Mouse (Mus musculus) retina, postnatal 1 day (tissue): Measurements from ENCODE around the gene Gpr35.

ENCODE experiments used
- DNase-seq: peaks from one replicate; pipeline ENCODE4 v3.0.0-alpha.2; 2012

Gpr35 gene

DNA sequence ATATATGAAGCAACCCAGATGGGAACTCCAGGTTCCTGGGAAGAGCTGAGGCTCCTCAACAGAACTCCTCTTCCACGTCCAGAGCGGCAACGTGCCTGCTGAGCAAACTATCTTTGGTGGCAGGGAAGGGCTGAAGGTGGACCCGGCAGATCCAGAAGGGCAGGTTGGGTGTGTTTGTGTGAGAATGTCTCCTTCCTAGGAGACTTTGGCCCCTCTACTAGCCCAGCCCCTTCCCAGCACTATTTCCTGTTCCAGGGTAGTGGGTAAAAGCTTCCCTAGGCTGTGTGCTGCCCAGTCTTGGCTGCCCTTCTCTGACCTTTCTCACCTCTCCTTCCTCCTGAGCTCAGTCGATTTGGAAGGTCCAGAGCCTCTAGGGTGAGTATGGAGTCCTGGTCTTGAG, at the start of gene Gpr35:
Gene Gpr35, plus strand, starts transcription at position 259 of the 400 bp plus-strand sequence.
- DNase-seq, result no peak

DNA sequence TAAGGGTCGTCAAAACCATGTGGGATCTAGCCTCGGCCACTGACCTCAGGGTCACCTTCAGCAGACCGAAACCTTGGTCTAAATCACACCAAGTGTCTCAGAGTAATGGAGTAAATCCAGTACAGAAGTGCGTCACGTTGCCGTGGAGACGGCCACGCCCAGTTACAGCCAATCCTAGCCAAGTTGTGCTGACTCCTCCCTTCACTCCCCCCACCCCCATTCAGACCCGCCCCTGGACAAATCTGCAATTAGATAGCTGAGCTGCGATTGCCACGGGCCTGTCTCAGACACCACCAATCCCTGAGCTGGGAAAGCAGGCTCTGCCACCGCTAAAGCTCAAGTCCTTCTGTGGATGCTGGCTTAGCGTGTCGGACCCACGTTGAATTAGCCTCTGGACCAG, 47.9 kb upstream of the Gpr35 start, which contains the start of gene Ankmy1:
Gene Ankmy1, minus strand, starts transcription at position 121 of the 400 bp plus-strand sequence.
- DNase-seq, result peak; percentile 85

DNA sequence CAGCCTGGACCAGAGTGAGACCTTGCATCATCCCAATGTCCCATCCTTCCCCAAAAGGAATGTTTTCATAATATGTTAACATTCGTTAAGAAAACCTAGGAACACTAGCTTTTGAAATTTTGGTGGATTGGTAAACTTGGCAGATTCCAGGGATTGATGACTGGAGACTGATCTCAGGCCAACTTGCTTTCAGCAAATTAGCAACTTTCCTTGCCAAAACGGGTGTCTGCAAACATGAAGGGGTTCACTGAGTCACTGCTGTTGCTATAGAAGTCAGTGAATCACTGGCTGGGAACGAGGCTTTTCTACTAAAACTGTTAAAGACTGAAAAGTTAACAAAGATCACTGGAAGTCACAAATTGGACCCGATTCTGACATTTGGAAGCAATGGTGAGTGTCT, 47.0 kb upstream of the Gpr35 start:
- DNase-seq, result no peak

DNA sequence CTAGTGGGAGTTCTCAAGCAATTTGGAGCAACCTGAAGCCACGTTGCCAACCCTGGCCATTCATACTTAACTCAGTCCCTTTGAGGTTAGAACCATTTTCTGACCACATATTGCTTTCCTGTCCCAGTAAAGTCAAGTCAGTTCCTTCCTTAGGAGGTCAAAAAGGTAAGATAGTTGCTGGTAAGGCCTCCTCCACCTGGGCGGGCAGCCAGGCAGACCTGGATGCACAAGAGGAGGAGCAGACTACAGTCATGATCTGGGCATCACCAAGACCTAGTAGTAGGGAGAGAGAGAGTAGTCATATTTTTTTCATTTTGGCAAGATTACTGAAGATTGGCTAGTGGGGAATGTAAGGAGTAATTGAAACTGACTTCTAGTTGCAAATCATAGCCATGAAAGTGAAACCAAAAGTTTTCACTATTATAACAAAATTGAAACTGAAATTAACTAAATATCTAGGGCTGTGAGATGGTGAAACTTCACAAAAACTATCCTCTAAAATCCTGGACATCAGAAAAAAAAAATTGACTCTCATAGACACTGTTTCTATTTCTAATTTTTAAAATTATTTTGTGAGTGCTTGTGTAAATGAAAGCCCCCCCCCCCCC, 44.9 kb upstream of the Gpr35 start:
- no peak for DNase-seq

DNA sequence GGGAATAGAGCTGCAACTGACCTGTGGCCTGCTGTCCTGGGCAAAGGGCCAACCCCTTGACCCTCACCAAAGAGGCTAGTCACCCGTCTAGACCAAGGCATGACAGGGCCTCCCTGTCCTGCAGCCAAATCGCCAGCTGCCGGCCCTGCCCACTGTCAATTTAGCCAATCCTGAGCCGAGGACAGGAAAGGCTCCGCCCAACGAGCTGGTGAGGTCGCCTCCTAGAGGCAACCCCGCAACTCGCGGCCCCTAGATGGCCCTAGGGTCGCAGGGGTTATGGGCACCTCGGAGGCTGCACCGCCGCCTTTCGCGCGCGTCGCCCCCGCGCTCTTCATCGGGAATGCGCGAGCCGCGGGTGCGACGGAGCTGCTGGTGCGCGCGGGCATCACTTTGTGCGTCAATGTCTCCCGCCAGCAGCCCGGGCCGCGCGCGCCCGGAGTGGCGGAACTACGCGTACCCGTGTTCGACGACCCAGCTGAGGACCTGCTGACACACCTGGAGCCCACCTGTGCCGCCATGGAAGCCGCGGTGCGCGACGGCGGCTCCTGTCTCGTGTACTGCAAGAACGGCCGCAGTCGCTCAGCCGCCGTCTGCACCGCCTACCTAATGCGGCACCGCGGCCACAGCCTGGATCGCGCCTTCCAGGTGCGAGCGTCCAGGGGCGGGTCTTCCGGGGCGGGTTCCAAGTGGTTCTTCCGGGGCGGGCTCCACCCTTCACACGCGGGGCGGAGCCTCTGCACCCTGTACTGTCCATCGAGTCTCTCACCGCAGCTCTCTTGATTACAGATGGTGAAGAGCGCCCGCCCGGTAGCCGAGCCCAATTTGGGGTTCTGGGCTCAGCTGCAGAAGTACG, 43.7 kb upstream of the Gpr35 start, which contains the start of gene Dusp28:
Gene Dusp28, plus strand, starts transcription at position 203 of the 853 bp plus-strand sequence.
- peak; percentile 96 for DNase-seq

DNA sequence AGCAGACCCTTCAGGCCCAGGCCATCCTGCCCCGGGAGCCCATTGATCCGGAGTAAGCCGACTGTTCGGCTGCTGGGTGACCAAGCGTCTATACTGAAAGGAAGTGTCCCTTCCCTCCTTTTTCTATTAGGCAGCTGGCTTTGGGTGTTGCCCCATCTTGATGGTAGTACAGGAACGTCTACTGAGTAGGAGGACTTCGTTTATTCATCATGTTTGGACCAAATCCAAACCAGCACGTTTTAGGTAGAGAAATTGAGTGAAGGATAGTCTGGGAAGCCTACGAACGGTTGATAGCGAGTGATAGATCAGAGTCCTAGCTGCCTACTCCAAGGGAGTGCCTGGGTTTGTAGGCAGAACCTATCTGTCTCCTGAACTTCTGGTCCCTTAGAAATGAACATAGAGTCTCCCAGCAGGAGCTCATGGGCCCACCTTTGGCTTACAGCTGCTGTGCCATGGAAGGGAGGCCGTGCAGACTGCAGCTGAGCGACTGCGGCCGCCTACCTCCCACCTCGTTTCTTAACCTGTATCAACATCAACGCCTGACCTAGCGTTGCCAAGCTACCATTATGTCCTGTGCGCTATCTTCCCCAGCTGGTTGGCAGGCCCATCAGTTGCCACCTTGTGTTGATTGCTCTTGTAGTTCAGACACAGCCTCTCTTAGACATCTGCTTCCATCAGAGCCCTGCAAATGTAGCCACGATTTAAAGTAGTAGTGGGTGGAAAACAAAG, 42.9 kb upstream of the Gpr35 start:
- no peak for DNase-seq

DNA sequence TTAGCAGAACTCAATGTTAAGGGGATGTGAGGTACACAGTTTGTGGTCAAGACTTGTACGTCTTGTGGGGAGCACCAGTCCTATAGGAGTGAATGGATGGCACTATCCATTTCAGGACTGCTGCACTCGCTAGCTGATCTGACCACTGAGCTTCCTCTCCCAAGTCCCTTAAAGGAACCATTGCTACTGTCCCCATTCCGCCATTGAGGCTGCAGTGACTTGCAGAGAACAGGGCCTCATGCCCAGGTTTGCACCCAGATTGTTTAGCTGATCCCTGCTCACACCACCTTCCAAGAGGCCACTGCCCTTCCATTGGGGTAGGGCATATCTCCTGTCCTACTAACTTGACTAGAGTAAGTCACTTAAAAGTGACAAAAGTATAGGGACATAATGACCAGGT, 42.0 kb upstream of the Gpr35 start:
- no peak for DNase-seq

DNA sequence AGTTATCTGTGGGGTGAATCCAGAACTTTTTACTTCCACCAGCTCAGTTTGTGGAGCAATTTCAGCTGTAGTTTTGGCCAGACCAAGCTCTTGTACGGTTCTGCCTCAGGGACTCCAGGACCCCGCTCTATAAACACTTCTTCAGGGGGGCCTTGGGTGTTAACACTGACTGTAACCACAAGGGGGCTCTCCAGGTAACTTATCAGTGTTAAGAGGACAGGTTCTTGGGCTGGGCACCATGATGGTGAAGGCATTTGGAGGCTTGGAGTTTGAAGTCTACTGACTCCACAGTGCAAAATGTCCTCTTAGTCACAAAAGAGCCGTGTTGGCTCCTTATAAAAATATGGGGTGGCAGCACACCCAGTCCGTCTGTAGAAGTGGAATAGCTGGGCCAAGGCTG, 41.6 kb upstream of the Gpr35 start:
- peak; percentile 63 for DNase-seq

DNA sequence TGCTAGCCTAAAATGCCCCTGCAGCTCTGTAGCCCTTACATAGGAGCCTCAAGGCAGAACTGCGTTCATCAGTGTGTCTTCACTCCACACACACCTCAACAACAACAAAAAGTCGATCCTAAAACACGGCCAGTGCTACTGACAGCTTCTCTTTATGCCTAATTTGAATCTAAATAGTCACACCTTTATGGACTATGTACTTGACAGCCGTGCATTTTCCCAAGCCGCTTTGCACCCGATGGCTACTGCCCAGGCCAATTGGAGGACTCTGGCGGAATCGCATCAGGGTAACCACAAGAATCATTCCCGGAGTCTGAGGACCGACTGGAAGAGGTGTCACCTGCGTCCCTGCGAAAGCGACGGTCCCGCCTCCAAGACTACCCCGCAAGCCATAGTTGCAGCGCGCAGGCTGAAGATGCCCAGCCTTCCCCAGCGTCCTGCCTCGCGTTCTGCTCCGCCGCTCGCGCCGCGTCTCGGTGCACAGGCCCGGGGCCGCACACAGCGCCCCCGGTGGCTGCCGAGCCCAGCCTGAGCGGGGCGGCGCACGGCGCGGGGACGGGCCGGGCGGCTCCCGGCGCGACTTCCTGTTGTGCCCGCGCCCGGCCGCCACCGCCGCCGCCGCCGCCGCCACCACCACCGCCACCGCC, 40.3 kb upstream of the Gpr35 start, which contains the start of gene Rnpepl1:
Gene Rnpepl1, plus strand, starts transcription at position 545 of the 647 bp plus-strand sequence.
- DNase-seq, result peak; percentile 86

DNA sequence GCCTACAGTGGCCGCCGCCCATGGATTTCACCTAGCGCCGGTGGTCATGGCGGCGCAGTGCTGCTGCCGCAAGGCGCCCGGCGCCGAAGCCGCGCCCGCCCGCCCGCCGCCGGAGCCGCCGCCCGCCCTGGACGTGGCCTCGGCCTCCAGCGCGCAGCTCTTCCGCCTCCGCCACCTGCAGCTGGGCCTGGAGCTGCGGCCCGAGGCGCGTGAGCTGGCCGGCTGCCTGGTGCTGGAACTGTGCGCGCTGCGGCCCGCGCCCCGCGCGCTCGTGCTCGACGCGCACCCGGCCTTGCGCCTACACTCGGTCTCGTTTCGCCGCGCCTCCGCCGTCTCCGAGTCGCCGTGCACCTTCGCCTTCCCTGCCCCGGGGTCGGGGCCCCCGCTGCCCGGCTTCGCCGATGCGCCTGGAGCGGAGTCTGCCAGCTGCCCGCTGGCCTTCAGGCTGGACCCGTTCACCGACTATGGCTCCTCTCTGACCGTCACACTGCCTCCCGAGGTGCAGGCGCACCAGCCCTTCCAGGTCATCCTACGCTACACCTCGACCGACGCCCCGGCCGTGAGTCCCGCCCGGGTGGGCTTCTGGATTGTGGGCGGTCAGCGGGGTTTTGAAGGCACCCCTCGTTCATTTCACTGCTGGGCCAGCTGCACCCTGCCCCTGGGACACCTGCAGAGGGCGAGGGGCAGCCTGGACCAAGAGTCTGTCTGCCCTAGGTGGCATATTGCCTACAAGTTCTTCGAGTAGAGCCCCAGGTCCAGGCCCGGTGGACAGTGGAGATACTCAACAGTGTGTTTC, 39.5 kb upstream of the Gpr35 start:
- DNase-seq, result peak; percentile 74

DNA sequence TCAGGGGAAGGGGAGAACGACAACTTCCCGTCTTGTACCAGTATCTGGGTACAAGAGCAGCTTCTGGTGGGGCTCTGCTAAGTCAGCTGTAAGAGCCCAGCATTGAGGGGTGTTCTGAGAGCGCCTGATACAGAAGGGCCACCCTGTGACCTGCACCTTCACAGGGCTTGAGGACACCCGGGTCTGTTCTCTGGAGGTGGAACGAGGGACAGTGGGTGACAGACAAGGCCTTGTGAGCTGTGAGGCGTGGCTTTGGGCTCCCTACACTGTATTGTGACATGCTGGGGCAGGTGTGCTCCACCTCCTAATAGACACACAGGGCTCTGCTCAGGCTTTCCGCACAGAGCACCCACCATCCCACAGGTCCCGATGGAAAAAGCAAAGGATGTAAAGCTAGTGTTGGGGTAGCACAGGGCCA, 38.9 kb upstream of the Gpr35 start:
- no peak for DNase-seq

DNA sequence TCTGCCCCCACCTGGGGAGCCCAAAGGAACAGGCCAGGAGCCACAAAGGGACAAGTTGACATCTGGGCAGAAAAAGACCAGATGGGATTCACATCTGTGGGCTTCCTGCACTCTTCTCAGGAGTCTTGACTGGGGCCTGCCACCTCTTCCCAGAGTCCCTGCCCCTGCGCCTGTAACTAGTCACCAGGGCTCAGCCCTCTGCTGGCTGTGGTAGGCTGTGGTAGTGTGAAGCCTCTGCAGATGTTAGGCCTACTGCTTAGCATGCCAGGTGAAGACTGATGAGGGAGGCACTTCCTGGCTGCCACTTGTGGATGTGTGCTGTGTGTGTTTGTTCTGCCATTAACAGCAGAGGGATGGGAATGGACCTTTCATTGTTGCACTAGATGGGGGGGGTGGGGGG, 38.4 kb upstream of the Gpr35 start:
- peak; percentile 36 for DNase-seq

DNA sequence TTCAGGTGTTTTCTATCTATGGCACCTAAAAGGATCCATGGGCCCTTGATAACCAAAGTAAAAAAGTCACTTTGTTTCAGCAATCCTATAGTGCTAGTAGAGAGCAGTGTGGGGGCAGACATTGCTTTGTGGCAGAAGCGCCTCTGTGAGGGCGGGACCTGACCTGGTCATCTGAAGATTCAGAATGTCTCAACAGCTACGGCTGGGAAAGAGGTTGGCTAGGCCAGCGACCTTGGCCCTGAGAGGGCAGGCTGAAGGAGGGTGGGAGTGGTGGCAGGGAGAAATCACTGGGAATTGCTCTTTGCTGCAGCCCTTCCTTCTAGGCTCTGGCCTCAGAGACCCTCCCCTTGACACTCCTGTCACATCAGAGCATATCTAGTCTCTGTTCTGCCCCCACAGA, 36.4 kb upstream of the Gpr35 start:
- no peak for DNase-seq

DNA sequence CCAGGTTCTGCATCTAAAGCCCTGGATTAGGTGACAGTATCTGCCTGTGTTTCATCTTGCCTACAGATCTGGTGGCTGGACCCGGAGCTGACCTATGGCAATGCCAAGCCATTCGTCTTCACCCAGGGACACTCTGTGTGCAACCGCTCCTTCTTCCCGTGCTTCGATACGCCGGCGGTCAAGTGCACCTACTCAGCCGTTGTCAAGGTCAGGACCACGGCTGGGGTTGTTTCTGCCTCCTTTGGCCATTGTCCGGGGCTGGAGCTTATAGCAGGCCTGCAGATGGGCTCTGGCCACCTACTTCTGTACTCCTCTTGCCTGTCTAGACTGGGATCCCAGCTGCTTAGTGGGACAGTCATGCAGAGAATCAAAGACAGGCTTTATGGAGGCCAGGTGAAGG, 35.7 kb upstream of the Gpr35 start:
- no peak for DNase-seq

DNA sequence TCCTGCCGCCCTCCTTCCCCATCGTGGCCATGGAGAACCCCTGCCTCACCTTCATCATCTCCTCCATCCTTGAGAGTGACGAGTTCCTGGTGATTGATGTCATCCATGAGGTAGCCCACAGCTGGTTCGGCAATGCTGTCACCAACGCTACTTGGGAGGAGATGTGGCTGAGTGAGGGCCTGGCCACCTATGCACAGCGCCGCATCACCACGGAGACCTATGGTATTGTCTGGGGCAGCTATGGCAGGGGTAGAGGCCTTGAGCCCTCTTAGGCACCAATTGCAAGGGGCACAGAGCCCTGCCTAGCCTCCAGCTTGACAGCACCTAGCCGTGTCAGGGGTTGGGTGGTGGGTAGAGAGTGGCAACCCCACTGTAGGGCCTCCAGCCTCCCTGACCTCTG, 33.9 kb upstream of the Gpr35 start:
- DNase-seq, result no peak

DNA sequence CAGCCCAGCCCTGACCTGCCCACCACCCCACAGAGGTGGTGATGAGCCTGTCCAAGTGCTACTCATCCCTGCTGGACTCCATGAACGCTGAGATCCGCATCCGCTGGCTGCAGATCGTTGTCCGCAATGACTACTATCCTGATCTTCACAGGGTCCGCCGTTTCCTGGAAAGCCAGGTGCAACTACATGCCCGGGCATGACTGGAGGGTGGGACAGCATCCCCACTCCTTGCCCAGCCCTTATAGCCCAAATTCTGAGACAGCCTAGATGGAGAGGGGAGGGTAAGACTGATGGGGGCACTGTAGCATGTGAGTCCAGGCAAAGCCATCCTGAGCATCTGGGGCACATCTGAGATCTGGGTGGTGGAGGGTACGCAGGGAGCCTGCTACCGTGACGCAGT, 31.5 kb upstream of the Gpr35 start:
- no peak for DNase-seq

DNA sequence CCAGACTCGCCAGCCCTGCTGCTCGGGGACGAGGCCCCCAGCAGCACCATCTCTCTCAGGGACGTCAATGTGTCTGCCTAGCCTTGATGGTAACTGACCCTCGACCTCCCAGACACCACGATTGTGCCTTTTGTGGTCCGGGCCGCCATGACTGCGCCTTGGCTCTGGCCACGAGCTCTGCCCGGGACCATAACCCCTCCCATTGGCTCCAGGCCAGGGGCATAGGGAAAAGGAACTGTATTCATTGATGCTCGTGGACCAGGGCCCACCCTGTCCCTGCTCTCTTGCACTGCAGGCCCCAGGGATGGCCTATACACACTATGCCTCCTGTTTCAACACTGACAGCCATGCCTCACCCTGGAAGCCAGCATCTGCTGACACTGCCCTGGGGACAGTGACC, 30.9 kb upstream of the Gpr35 start:
- DNase-seq, result no peak

DNA sequence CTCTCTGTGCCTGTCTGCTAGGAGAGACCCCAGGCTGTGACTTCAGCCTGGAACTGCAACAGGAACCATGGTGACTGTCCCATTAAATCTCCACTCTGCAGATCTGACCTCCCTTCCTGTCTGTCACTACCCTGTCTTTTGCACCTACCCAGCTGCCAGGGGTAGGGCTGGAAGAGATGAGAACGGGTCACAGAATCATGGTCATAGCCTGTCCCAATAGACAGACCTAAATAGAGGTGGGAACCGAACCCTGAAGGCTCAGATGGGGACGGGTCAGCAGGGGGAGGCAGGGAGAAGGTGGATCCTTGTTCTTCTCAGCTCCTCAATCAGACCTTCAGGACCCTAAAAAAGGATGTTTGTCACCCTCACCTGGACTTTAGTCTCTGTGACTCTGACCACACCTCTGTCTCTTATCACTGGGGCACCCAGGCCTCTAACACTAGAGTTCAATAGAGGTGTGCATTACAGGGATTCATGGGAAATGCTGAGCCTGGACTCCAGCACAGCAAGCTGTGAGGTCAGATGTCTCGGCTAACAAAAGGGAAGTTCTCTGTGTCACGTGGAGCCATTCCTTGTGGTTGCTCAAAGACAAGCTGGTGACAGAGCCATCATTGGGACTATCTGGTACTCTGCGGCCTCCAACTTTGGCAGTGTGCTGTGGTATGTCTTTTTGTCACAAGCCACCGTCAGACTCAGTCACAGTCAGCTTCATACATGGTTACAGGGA, 30.0 kb upstream of the Gpr35 start:
- no peak for DNase-seq

DNA sequence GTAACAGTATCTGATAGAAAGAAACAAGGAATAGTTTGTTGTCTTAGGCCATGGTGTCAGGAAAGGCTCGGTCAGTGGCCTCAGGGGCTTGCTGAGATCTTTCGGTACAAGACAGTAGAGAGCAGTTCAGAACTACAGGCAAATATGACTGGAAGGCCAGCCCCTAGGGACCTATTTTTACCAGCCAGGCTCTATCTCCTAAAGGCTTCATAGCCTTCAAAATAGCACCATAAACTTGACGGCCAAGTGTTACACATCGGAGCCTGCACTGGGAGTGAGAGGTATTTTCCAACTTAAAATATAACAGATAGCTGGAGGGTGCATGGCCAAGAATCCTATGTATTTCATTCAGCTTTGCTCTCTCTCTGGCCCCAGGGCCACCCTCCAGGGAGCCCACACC, 29.2 kb upstream of the Gpr35 start:
- no peak for DNase-seq

DNA sequence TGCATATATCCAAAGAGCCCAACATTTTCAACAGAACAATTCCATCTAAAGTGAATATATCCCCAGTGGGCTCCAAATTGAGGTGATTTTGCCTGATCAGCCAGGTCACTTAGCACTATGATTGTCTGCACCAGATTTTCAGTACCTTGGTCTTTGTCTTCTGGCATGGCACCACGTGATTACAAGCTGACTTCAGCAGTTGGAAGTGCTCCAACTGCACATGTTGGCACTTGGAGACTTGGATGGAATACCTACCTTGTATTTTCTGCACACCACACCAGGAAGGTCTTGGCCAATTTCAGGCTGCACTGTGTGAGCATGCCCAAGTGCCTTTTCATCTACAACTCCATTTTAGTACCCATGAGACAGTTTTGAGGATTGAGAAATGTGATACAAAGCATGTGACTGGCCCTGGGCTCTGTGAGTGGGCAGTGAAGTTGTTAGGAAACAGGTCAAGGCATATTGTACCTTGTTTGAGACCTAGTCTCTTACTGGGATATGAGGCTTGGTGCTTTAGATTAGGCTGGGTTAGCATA, 20.4 kb upstream of the Gpr35 start:
- no peak for DNase-seq

DNA sequence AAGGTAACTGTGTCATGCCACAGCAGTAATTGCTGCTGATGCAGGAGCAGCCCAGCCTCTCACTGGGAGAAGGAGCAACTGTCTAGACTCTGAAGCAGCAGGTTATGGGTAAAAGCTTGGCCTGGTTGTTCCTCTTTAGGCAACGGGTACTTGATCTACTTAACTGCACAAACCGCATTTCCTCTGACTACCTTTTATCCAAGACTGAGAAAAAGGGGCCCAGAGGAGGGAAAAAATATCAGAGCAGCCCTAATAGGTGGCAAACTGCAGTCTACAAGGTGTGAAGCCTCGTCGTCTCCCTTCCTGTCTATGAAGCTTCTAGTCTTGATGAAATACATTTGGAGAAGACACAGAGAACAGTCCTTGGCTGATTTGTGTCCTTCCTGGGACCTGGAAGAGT, 17.1 kb upstream of the Gpr35 start:
- no peak for DNase-seq
